Mouse (Mus musculus) monocyte, adult 2 months (primary cell): Measurements from ENCODE around the gene Mycl.

Experiments
- DNase-seq, 2 experiments: peaks; one replicate each; pipeline ENCODE4 v3.0.0; 2022; ENCODE audit warnings: low spot score in 2 of 2, low read depth in 1 of 2

The Mycl gene

DNA sequence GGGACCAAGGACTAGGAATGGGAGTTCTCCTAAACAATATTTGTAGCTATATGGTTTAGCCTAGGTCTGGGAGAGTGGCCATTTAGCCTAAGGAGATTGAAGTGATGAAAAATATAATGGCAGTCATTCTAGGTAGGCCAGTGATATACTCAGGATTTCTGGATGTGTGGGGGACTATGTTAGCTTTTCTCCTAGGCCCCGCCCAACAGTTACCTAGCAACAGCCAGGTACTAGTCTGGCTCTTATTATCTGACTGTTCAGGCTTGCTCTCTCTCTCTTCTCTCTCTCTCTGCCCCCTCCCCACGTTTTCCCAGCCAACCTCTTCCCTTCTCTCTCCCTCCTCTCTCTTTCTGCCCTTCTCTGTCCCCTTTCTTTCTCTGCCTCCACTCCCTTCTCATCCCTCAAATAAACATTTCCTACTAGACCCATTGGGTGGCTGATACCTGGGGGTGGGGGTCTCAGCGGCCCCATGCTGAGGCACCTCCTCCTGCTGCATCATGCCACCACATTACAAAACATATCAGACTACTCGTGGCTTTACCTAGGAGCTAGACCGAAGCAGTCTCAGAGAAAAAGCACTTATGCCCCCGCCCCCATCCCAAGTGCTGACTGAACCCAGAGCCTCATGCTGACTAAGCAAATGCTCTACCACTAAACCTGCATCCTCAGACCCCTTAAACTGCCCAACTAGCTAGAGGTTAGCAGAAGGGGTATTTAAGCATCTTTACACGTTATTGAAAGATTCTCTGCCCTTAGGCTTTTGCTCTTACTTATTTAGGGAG is 19.2 kb downstream of the Mycl start:
- no peak for DNase-seq

DNA sequence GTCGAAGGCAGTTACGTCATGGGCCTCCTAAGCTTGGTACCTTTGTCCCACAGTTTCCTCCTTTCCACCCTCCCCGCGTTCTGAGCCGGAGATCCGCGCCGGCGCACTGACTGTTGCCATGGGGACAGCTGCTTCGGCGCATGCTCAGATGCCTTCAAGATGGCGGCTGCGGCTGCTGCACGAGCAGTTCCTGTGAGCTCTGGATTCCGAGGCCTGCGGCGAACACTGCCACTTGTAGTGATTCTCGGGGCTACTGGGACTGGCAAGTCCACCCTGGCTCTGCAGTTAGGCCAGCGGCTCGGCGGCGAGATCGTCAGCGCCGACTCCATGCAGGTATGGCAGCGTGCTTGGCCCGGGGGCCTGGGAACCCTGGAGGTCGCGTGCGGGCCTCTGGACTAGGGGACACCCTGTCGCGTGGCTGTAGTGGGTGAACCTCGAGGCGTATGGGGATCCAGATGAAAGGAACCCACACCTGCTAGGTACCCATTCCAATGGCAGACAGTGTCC is 21.1 kb downstream of the Mycl start, which contains the start of gene Trit1:
Gene Trit1, plus strand, starts transcription at position 147 of the 507 bp plus-strand sequence.
- peak; percentile 74 to 90 for DNase-seq

DNA sequence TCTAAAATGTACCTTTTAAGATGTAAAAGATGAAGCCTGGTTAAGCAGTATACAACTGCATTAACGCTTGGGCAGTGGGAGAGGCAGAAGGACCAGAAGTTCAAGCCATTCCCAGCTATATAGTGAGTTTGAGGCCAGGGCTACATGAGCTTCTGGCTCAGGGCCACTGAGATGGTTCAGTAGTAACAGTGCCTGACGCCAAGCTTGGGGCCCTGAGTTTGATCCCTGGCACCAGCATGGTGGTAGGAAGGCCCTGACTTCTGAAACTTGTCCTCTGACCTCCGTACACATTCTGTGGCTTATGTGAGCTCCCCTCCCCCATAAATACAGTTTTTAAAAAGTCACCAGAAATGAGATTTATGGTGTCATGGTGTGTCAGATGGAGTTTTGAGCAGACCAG is 26.1 kb downstream of the Mycl start:
- DNase-seq: no peak

DNA sequence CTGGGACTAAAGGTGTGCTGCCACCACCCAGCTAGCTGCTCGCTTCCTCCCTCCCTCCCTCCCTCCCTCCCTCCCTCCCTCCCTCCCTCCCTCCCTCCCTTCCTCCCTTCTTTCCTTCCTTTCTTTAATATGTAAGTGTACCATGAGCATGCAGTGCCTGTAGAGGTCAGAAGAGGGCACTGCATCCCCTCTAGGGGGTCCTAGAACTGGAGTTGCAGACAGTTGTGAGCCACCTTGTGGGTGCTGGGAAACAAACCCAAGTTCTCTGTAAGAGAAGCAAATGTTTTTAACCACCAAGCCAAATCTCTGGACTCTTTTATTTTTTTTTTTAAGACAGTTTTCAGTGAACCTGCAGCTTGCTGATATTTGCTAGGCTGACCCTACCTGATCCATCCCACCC is 27.4 kb downstream of the Mycl start:
- DNase-seq: no peak

DNA sequence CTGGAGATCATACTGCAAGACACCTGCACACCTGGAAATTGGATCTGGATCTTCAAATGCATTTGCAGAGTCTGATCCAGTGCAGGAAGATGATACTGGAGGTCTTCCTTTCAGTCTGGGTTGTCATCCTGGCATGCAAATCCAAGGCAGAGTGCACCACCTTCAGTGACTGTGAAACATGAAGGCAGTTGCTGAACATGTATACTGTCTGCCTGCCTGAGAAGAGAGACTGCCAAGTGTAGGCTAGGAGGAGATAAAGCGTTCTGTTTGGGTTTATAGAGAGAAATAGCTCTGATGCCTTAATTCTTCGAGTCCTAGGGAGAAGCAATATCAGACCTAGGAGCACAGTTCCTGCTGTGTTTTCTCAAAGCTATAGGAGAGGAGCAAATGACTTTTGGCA is 30.0 kb downstream of the Mycl start:
- no peak for DNase-seq

DNA sequence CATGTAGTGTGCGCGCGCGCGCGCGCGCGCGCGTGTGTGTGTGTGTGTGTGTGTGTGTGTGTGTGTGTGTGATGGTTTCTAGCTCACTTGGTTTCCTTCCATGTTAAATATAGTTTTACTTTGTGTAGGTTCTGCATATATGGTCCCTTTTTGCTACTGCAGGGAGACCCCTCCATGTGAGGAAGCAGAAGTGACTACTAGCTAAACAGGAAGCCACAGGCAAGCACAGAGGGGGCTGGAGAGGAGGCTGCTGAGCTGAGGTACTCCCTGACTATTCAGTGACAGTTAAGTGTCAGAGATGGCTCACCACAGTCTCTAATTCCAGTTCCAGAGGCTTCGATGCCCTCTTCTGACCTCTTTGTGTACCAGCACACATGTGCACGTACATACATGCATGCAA is 30.7 kb downstream of the Mycl start:
- DNase-seq: peak in 1 of 2 experiments; percentile 42

DNA sequence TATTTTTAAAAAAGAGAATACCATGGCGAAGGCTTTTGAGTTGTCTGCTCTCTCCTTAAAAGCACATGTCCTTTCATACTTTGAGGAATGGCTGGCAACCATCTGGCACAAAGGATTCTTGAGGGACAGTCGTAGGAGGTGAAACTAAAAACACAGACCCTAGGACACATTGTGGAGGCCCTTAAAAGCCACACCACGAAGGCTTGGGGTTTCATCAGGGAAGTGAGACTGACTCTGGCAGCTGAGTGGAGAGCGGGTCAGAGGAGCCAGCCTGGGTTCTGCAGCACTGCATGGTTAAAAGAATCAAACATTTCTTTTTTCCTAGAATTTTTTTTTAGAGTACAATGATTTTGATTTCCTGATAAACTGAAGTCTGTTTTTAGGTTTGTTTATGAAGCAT is 31.1 kb downstream of the Mycl start:
- DNase-seq: no peak

DNA sequence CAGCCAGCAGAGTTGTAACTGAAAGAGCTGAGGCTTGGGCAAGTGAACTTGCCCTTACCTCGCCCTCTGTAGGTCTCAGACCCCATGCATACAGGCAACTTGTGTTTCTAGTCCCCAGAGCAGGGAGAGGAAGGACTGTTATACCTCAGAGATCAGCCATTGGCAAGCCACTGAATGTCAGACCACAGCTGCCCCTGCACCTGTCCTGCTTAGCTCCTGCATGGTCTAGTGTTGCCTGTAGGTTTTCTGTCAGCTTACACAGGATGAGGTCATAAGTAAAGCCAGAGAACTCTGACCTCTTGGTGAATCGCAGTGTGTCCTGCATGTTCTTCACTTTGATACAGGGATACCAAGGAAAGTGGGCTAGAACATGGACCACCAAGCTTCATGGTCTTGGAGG is 39.4 kb downstream of the Mycl start:
- no peak for DNase-seq

DNA sequence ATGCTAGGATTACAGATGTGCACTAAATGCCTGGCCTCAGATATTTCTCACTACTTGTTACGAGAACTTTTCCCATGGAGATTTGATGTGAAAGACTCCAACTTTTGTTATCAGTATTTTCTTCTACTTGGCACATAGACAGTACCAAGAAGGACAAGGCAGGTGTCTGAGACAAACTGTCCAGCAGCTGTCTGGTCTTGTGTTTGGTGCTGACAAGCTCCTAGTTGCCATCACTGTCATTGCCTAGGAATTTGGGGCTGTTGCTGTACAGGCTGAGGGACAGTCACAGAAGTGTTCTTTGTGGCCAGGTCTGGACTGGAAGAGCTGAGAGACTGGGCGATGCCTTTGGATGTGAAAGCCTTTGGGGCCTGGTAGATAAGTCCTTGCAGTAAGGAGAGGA is 40.2 kb downstream of the Mycl start:
- DNase-seq: no peak

DNA sequence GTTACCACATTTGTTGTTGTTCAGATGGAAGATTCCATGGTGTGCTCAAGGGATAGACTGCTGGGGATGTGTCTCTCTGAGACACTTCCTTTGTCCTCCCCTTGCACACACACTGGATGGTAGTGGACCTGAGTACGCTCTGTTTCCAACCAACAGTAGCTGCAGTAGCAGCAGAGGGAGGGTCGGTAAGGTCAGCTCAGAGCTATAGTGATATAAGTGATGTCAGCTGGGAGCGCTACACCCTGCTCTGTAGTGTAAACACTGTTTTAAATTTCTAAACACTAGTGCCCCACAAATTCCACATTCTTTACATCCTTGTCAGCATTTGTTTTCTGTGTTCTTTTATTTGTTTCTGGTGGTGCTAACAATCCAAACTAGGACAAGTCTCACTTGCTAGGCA is 41.3 kb downstream of the Mycl start:
- DNase-seq: no peak

DNA sequence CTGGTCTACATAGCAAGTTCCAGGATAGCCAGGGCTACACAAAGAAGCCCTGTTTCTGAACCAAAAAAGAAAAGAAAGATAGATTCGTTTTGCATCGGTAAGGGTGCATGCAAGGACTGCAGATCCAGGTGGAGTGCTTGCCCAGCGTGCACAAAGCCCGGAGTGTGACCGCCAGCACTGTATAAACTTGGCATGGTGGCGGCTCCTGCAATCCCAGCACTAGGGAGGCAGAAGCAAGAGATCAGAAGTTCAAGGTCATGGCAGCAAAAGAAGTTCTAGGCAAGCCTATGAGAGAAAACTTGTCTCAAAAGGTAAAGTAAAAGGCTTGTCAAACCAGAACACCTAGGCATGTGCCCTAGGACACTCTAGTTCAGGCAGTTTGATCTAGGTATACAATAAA is 45.7 kb downstream of the Mycl start:
- DNase-seq: no peak

DNA sequence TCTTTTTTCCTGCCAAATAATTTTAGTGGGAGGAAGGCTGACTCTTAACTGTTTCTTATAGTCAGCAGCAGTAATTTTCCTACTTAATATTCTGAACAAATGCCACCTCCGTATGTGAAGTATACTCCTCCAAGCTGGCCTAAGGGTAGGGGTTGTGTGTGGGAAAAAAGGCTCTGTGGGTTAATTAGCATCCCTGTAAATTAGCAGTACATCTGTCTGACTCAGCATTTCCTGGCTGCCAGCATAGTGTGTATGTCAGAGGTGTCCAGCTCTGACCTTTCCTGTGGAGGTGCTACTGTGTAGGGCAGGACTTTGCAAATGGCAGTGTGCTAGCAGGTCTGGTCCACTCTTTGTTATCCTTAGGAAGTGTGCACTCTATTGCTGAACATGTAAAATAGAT is 48.4 kb downstream of the Mycl start:
- DNase-seq: no peak

DNA sequence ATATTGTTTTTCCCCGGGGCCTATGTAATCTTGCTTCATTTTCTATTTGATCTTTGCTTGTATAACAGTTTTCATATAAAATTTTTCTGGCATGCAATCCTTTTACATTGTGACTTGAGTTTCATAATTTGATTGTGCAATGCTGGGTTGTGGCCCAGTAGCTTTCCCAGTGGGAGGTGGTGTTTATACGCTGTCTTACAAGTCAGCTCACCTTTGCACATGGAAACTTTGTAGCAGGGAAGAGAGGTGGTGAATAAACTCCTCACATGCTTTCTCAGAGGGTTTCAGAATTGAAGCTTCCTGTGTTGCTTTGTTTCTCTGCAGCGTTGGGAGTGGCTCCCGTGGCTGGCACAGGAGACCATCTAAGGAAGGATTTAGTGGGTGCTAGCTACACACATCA is 49.4 kb downstream of the Mycl start:
- no peak for DNase-seq

DNA sequence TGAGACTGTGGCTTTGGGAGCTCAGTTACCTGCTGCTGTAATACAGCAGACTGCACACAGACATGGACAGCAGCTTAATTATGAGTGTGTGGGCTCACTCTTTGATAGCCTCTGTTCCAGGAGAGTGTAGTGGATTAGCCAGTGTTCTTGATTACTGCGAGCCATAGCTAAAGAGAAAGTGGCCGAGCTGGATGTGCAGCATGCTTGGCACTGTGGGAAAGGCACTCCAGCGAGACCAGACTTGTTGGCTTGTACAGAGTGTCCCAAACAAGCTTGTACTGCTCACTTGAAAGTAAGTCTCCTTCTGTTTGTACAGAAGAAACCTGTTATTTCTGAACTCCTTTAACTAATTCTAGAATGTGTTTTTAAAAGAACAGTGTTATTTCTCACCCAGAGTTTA is 50.8 kb downstream of the Mycl start:
- no peak for DNase-seq

DNA sequence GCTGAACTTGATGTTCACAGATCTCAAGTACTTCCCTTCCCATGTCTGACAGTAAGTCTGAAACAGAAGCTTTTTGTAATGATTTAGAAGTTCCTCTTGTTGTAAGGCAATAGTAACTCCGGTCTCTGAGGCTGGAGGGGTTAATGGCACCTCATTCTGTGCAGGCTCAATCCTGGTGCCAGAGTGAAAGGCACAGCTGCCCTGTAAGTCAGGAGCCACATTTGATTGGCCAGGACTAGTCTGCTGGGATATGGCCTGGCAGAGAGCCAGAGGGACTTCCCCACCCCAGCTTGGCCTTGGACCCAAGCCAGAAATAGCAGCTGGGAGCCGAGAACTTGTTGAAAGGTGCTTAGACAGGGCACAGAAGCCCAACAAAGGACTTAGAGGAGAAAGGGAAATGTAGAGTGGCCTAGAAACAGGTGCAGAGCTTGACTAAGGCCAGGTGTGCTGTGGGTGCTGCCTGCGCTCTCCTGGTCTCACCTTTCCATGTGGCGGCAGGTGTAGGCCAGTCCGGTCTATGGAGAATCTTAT is 55.3 kb downstream of the Mycl start:
- DNase-seq: peak; percentile 21 to 55
